Mouse (Mus musculus) testis, adult 2 months (tissue): ENCODE measurements around the gene Serinc5.

ENCODE experiments used
- CTCF ChIP-seq: fragments of 200-500 bp; IDR thresholded peaks from 2 replicates; pipeline ENCODE4 v1.5.1; 2012; ENCODE audit warnings: low read depth, mild to moderate bottlenecking, inconsistent platforms, low read length, moderate library complexity; ENCODE audit not compliant: control insufficient read depth, insufficient read depth, insufficient replicate concordance
- POLR2A ChIP-seq: fragments of 200-500 bp; IDR thresholded peaks from 2 replicates; pipeline ENCODE4 v1.6.1; 2012; ENCODE audit warnings: low read depth, mild to moderate bottlenecking, inconsistent platforms, low read length, moderate library complexity; ENCODE audit not compliant: control insufficient read depth

DNA sequence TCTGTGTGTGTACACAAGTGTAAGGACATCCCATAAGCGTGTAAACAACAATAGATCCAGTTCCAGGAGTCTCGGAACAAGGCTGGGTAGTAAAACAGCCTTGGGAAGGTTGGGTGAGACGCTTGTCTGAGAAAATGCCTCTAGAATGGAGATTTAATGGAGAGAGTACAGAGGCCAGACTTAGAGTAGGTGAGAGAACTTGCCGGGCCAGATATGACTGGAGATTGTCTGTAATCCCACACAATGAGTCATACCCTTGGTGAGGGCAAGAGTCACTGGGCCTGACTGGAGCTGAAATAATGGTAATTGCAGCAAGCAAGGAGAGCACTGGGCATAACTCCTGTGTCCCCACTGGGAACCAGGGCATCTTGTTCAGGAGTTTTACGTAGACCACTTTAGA is 2.2 kb downstream of the Serinc5 start:
- no peak for TF ChIP-seq CTCF
- TF ChIP-seq POLR2A = no peak
